ENCODE assay signal across 14 mouse cellular contexts in genomic region chr17:53879006-53879675, GRCm38 (mm10). TPM values are rescaled to one million over a fixed set of nuclear protein-coding genes. Genes with fewer than 3 reads are reported as not detected.
"Had no signal": no experiment of that assay in that cellular context is flagged by ENCODE, and none has a peak within 500 bp of the region (broad histone marks: within the 10 kb centered on the region; RNA-seq: fewer than 3 reads in every experiment).

No protein-coding gene starts in this region.

RNA-seq across cellular contexts. Expression of gene Sult1c2, which starts 33.0 kb away (rescaled TPM):
- total RNA-seq: gastrocnemius, adult 18-20 months; gastrocnemius, adult 8-10 months; gastrocnemius, postnatal 14 days; gastrocnemius, postnatal 36 days; heart, adult 2 months; heart, postnatal 36 days; hematopoietic stem cell, adult 5-6 weeks; hindbrain, postnatal 0 days; layer of hippocampus, adult 2 months; layer of hippocampus, postnatal 10 days; layer of hippocampus, postnatal 25 days; left cerebral cortex, adult 2 months; left cerebral cortex, postnatal 14 days; left cerebral cortex, postnatal 36 days had no signal
